Mouse (Mus musculus): ENCODE measurements around the gene Slc6a1.
"Not testable (repeated sequence)": the region's sequence is repeated elsewhere in the genome, so short reads cannot be mapped to it uniquely, and the experiment has no call there.

Slc6a1 gene

GRCm38 (mm10) chr6:114290929-114291328 lies 8.5 kb downstream of the Slc6a1 start:
- DNase-seq = no peak

DNA sequence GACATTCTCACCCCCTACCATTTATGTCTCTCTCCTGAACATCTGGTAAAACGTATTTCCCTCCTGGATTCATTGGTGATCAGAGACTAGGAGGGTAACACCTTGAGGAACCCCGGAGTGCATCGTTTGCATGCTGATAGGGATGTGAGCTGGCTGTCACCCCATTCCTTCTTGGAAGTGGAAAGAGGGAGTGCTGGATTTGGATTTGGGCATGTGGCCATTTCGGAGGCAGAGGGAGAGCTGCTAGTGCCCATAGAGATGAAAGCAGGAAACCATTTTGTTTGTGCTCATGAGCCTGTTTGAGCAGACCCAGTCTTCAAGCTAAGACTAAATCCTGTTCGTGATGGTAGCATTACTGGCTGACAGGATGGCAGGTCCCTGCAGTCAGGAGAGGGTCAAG lies 9.0 kb downstream of the Slc6a1 start:
- DNase-seq = no peak

- no peak for DNase-seq
Measured at GRCm38 (mm10) chr6:114293511-114293910, 11.1 kb downstream of the Slc6a1 start.

DNA sequence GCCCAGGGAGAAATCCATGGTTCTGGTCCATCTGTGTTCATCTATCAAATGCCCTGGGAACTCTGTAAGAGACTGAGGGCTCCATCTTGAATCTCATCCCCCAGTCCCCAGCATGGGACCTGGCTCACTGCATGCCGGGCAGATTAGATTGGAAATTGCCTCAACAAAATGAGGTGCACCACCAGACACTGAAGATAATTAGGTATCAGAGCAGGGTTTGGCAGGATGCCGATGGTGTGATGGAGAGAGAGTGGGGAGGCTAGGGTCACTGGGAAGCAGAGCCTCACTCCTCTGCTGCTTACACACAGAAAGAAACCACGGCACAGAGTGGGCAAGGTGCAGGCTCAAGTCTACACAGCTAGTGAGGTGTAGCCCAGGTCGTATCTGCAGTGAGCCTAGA lies 12.7 kb downstream of the Slc6a1 start:
- no peak for DNase-seq

- DNase-seq = no peak
Measured at GRCm38 (mm10) chr6:114297260-114298002, 15.0 kb downstream of the Slc6a1 start.

DNA sequence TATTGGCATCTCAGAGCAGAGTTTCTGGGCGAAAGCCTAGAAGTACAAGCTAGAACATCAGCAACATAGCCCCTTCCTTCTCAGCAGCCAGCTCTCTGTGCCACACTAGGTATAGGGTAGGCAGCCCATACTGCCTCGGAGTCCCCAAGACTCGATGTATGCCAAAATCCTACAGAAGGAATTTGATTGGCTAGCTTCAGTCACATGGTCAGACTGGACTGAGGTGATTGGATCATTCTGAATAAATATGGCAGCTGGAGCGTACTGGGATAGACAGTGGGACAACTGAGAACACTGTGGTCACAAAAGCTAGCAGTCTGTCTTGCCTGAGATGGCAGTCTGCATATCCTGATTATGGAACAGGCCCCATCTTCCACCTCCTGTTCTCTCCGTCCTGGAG lies 17.3 kb downstream of the Slc6a1 start:
- no peak for DNase-seq

- no peak for DNase-seq
Measured at GRCm38 (mm10) chr6:114300737-114301136, 18.3 kb downstream of the Slc6a1 start.

DNA sequence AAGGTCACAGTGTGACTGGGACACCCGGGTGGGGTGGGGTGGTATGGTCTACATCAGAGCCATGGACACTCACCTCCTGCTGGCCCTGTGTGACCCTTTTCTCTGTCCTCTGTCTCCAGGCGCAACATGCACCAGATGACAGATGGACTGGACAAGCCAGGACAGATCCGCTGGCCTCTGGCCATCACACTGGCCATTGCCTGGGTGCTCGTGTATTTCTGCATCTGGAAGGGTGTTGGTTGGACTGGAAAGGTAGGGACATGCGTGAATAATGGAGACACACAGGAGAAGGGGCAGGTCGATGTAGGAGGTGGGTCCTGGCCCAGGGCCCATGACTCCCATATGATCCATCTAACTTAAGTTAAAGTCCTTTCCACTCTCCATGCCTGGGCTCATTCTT lies 22.2 kb downstream of the Slc6a1 start:
- DNase-seq = no peak

- DNase-seq = no peak
Measured at GRCm38 (mm10) chr6:114320511-114320910, 38.1 kb downstream of the Slc6a1 start.

GRCm38 (mm10) chr6:114321146-114321545 lies 38.7 kb downstream of the Slc6a1 start:
- DNase-seq = no peak

GRCm38 (mm10) chr6:114322914-114323313 lies 40.5 kb downstream of the Slc6a1 start:
- no peak for DNase-seq

- DNase-seq = no peak
Measured at GRCm38 (mm10) chr6:114324808-114325207, 42.4 kb downstream of the Slc6a1 start.

DNA sequence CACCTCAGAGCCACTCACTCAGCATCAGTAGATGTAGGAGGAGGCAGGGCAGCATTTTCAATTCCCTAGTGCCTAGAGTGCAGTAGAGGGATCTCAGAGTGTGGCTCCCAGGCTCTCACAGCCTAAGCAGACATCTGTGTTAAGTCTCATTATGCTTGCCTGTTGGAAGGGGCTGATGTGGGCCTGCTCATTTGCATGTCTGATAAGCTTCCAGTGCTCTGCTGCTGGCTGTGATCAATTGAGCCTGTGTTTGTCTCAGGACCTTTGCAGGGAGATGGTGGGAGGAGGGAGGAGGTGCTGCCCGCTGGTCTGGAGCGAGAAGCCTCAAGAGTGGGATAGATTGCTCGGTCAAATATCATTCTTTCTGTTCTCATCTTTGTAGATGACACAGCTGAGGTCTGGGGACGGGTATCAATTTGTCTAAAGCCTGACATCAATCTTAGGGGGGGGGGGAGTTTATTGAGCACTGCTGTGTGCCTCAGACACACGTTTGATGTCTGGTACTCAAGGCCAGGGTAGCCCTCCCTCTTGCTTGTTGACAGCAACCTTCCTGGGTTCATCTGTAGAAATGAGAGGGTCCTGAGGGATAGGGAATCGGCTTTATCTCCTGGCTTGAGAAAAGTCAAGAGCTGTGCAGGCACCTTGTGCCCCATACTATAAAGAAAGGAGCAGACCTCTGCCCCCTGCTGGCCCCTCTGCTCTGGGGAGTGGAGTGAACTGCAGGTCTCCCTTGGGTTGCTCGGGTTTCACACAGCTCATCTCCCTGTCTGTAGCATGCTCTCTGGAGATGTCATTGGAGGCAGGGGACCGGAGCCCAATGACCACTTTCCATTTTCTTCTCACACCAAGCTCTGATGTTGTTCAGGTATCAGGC lies 47.4 kb downstream of the Slc6a1 start:
- no peak for DNase-seq

DNA sequence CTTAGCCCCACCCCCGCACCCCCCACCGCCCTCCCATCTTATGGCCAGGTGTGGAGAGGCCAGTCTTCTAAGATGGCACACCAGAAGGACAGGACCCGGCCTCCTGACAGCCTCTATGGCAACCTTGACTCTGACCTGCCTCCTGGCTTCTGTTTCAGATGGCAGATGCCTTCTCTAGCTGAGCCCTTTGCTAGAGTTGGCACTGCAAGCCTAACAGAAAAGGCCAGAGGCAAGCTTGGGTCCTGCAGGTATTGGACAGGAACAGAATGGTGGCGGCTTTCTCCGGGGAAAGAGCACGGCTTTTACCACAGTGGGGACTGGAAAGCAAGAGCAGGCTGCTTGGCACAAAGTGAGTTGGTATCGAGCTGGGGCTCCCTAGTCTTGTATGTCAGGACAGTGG lies 49.5 kb downstream of the Slc6a1 start:
- no peak for DNase-seq

GRCm38 (mm10) chr6:114336128-114336943 lies 53.9 kb downstream of the Slc6a1 start:
- no peak for DNase-seq

- no peak for DNase-seq
Measured at GRCm38 (mm10) chr6:114336944-114337215, 54.4 kb downstream of the Slc6a1 start.

DNA sequence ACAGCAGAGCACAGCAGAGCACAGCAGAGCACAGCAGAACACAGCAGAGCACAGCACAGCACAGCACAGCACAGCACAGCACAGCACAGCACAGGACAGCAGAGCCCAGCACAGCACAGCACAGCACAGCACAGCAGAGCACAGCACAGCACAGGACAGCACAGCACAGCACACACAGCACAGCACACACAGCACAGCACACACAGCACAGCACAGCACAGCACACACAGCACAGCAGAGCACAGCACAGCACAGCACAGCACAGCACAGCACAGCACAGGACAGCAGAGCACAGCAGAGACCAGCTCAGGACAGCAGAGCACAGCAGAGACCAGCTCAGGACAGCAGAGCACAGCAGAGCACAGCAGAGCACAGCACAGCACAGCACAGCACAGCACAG lies 58.9 kb downstream of the Slc6a1 start:
- not testable (repeated sequence) for DNase-seq

GRCm38 (mm10) chr6:114343740-114344139 lies 61.3 kb downstream of the Slc6a1 start:
- DNase-seq = peak; percentile 35

DNA sequence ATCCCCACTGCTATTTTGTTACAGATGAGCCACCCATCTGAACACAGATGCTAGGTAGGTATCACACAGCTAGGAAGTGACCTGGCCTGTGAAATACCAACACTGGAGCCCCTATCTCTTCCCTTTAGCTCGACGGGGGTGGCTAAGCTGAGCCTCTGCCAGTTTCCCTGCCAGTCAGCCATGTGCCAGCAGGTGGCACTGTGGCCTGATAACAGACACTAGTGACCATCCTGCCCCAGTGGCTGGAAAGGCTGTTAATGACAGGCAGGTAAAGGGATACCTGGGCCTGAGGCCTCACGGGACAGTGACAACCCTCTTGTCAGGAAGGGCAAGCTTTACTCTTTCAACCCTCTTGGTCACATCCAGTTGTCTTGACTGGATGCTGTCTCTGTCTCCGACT lies 62.7 kb downstream of the Slc6a1 start:
- DNase-seq = peak; percentile 40

DNA sequence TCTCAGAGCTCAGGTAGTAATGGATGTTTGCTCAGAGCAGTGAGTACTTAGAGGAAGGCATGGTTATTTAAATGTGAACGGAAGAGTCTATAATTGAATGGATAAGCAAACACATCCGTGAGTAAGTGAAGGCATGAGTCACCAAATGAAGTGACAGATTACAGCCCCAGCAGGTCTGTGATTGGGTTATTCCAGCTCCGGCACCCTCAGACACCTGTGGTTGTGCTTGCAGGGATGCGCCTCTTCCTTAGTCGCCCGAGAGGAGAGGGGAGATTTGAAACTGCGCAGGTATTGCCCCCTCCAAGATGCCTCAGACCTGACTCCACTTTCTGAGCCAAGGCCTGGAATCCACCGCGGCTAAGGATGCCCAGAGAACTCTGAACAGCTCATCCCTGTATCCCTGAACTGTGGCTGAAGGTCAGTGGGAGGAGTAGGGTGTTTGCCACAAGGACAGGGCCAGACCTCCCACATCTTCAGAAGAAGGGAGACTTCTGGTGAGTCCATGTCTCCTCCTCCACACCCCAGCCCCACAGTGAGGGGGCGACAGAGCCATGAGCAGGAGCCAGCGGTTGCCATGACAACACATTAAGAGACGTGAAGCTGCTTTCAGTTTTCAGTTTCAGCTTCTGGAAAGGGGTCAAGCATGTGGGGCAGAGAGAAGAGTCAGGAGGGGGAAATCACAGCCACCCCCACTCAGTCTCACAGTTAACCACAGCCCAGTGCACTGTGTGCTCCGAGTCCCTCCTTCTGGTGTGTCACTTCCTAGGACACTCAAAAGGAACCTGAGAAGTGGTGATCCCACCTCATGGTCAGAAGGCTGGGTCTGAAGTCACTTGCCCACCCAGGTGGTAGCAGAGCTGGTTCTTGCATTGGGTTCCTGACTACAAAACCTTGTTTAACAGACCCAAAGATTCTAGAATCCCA lies 65.7 kb downstream of the Slc6a1 start:
- DNase-seq = no peak

- DNase-seq = no peak
Measured at GRCm38 (mm10) chr6:114354635-114355034, 72.2 kb downstream of the Slc6a1 start.

- DNase-seq = no peak
Measured at GRCm38 (mm10) chr6:114358171-114358570, 75.7 kb downstream of the Slc6a1 start.
